Mouse (Mus musculus) kidney, embryonic 15.5 days (tissue): Measurements from ENCODE around the gene Tcirg1. TPM values are rescaled to one million over a fixed set of nuclear protein-coding genes. Genes with fewer than 3 reads are reported as not detected.

Experiments
- ATAC-seq: fragments of 200-750 bp; cut with Nextera tagmentation; replicated peaks from 2 replicates; pipeline ENCODE4 v1.8.0; 2017; ENCODE audit warnings: moderate TSS enrichment; ENCODE audit not compliant: low FRiP score
- H3K27ac ChIP-seq: fragments of 300-500 bp; sonication (generic); 2 replicates; pipeline ENCODE4 v1.5.1; 2015; ENCODE audit warnings: mild to moderate bottlenecking, inconsistent platforms
- H3K27me3 ChIP-seq: fragments of 300-500 bp; sonication (generic); 2 replicates; pipeline ENCODE4 v1.6.1; 2015; ENCODE audit warnings: inconsistent platforms
- H3K36me3 ChIP-seq: fragments of 300-500 bp; sonication (generic); 2 replicates; pipeline ENCODE4 v1.6.1; 2015; ENCODE audit warnings: inconsistent platforms
- H3K4me1 ChIP-seq: fragments of 300-500 bp; sonication (generic); 2 replicates; pipeline ENCODE4 v1.6.1; 2015; ENCODE audit warnings: inconsistent platforms
- H3K4me2 ChIP-seq: fragments of 300-500 bp; sonication (generic); 2 replicates; pipeline ENCODE4 v1.6.1; 2015; ENCODE audit warnings: moderate library complexity, mild to moderate bottlenecking, inconsistent platforms
- H3K4me3 ChIP-seq: fragments of 300-500 bp; sonication (generic); replicated peaks from 2 replicates; pipeline ENCODE4 v1.5.1; 2015; ENCODE audit warnings: mild to moderate bottlenecking, inconsistent platforms
- H3K9ac ChIP-seq: fragments of 300-500 bp; sonication (generic); 2 replicates; pipeline ENCODE4 v1.6.1; 2015; ENCODE audit warnings: mild to moderate bottlenecking, inconsistent platforms
- H3K9me3 ChIP-seq: fragments of 300-500 bp; sonication (generic); replicated peaks from 2 replicates; pipeline ENCODE4 v1.6.1; 2016; ENCODE audit warnings: inconsistent platforms
- WGBS: fragments of 180-500 bp; shearing (Covaris S2); methylation state at CpG from one replicate; pipeline ENCODE4 v1.1.7; 2015; ENCODE audit warnings: mixed read lengths; 5-methylcytosine and 5-hydroxymethylcytosine counted together
- polyA plus RNA-seq: library from polyadenylated mRNA; unstranded; fragments of >200 nt; fragmentation: Nextera tagmentation; extraction: Ambion mirVana; gene quantifications from 2 replicates; pipeline ENCODE4 v1.2.1, GENCODE M21; 2015

The Tcirg1 gene
- polyA plus RNA-seq, 1 experiment from 2014 or later, result 54.6 TPM

GRCm38 (mm10) chr19:3855601-3856000 lies 51.3 kb downstream of the Tcirg1 start:
- Histone ChIP-seq H3K4me1 (peaks cover 40% of the 10 kb centered on the region), H3K36me3 (peaks cover under 1% of the 10 kb centered on the region; the same call in 1 of the 2 replicates), H3K9me3 (no peaks in the 10 kb centered on the region), H3K27me3 (no peaks in the 10 kb centered on the region), H3K27ac (peak overlapping the region; percentile 61; the same call in 1 of the 2 replicates), H3K4me3 (peak overlapping the region; percentile 12; the same call in 1 of the 2 replicates), H3K9ac (no peak overlapping the region), H3K4me2 (peak overlapping the region; percentile 39)
- ATAC-seq, result no peak
- WGBS, result 17% methylated on average over 4 of the region's 4 CpGs

- Histone ChIP-seq H3K27ac (peak overlapping the region; percentile 61; the same call in 1 of the 2 replicates), H3K9me3 (no peaks in the 10 kb centered on the region), H3K4me1 (peaks cover 42% of the 10 kb centered on the region), H3K27me3 (no peaks in the 10 kb centered on the region), H3K4me2 (peak overlapping the region; percentile 39), H3K4me3 (peak overlapping the region; percentile 12; the same call in 1 of the 2 replicates), H3K36me3 (no peaks in the 10 kb centered on the region), H3K9ac (no peak overlapping the region)
- no peak for ATAC-seq
- WGBS, result 44% methylated on average over 6 of the region's 6 CpGs
Measured at GRCm38 (mm10) chr19:3855091-3855490, 51.8 kb downstream of the Tcirg1 start.

DNA sequence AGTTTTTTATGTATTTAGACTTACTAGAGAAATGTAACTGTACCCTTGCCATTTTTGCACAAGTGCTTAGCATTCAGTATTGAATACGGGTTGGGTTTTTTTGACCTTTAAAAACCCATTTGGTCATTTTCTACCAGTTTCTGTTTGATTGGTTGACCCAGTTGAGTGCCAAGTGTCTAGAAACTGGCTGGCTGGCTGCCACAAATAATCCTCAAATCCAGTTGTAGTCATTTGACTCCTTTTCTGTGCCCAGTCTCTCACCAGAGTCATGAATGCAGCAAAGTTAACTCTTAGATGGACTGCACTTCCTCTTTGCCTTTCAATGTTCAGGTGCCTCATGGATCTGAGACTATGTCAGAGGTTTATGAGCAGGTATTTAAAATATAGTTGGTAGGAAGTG lies 53.0 kb downstream of the Tcirg1 start:
- H3K36me3 ChIP-seq, result no peaks in the 10 kb centered on the region
- H3K4me2 ChIP-seq, result peak overlapping the region; percentile 87
- peak overlapping the region; percentile 88 for H3K4me3 ChIP-seq
- 81% methylated on average over 1 of the region's 1 CpGs for WGBS
- no peak overlapping the region for H3K9ac ChIP-seq
- no peak overlapping the region for H3K27ac ChIP-seq
- peaks cover 44% of the 10 kb centered on the region for H3K4me1 ChIP-seq
- no peak for ATAC-seq
- no peaks in the 10 kb centered on the region for H3K27me3 ChIP-seq
- H3K9me3 ChIP-seq, result no peaks in the 10 kb centered on the region

GRCm38 (mm10) chr19:3853121-3853520 lies 53.8 kb downstream of the Tcirg1 start:
- Histone ChIP-seq H3K36me3 (no peaks in the 10 kb centered on the region), H3K27me3 (no peaks in the 10 kb centered on the region), H3K9ac (no peak overlapping the region), H3K4me2 (peak overlapping the region; percentile 87), H3K4me3 (peak overlapping the region; percentile 88), H3K27ac (0 out of 2 replicates have a peak overlapping the region, but pooled peaks have one; percentile 99), H3K4me1 (peaks cover 49% of the 10 kb centered on the region), H3K9me3 (no peaks in the 10 kb centered on the region)
- ATAC-seq, result no peak
- 86% methylated on average over 10 of the region's 10 CpGs for WGBS

GRCm38 (mm10) chr19:3851979-3852681 lies 54.8 kb downstream of the Tcirg1 start:
- Histone ChIP-seq H3K9me3 (no peaks in the 10 kb centered on the region), H3K27me3 (no peaks in the 10 kb centered on the region), H3K27ac (peak overlapping the region; percentile 99), H3K9ac (peak overlapping the region; percentile 91), H3K4me3 (peak overlapping the region; percentile 88), H3K36me3 (no peaks in the 10 kb centered on the region), H3K4me2 (peak overlapping the region; percentile 87), H3K4me1 (peaks cover 49% of the 10 kb centered on the region)
- under 1% methylated on average over 65 of the region's 74 CpGs for WGBS
- peak; percentile 49 for ATAC-seq

DNA sequence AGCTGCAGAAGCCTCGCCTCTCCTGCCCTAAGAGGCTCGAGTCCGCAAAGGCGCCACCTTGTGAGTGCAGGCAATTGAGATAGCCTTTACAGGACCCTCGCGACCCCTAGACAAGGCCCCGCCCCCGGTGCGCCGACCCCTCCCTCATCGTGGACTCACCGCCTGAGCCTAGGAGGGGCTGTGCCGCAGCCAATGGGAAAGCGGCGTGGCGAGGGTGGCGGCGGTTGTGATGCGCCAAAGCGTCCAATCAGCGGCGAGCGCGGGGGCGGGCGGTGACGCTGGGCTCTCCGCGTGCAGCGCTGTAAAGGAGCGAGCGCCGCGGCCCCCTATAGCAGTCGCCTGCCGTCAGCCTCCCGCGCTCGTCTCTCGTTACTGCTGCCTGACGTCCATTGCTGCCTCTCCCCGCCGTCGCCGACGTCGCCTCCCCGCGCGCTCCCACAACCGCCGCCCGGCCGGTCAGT lies 55.4 kb downstream of the Tcirg1 start, which contains the start of gene Chka:
Gene Chka (plus strand): TSS at position 272 of the 461 bp plus-strand sequence.
- H3K27ac ChIP-seq, result peak within 1 kb of the TSS; percentile 99
- under 1% methylated on average over 54 of the region's 54 CpGs for WGBS
- no peaks in the 10 kb centered on the region for H3K9me3 ChIP-seq
- peaks cover 47% of the 10 kb centered on the region for H3K4me1 ChIP-seq
- peak; percentile 97 for ATAC-seq
- peak within 1 kb of the TSS; percentile 88 for H3K4me3 ChIP-seq
- peak within 1 kb of the TSS; percentile 91 for H3K9ac ChIP-seq
- peak within 1 kb of the TSS; percentile 87 for H3K4me2 ChIP-seq
- H3K36me3 ChIP-seq, result no peaks in the 10 kb centered on the region
- no peaks in the 10 kb centered on the region for H3K27me3 ChIP-seq

GRCm38 (mm10) chr19:3850847-3851469 lies 56.0 kb downstream of the Tcirg1 start:
- ATAC-seq, result peak; percentile 17; the same call in 1 of the 2 replicates
- Histone ChIP-seq H3K4me2 (peak overlapping the region; percentile 87), H3K4me1 (peaks cover 46% of the 10 kb centered on the region), H3K9me3 (no peaks in the 10 kb centered on the region), H3K27me3 (no peaks in the 10 kb centered on the region), H3K4me3 (peak overlapping the region; percentile 88), H3K27ac (peak overlapping the region; percentile 99), H3K36me3 (no peaks in the 10 kb centered on the region), H3K9ac (peak overlapping the region; percentile 40)
- WGBS, result 3% methylated on average over 19 of the region's 19 CpGs

DNA sequence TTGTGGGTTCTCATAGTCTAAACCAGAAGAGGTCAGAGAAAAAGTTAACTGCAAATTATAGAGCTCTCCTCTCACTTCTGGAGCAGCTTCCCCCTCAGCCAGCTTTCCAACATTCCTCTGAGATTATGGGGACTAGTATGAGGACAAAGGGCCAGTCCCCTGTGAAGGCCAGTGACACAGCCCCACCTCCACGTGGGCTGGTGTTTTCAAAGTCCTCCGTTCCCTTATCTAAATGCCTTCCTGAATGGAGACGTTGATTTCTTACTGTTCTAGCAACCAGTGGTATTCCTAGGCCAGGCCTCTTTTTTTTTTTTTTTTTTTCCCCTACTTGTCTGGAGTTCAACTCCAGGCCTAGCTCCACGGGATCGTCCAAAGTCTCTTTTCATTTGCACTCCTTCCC lies 56.9 kb downstream of the Tcirg1 start:
- no peak overlapping the region for H3K27ac ChIP-seq
- H3K36me3 ChIP-seq, result no peaks in the 10 kb centered on the region
- H3K4me2 ChIP-seq, result no peak overlapping the region
- ATAC-seq, result no peak
- H3K4me1 ChIP-seq, result peaks cover 37% of the 10 kb centered on the region
- 50% methylated on average over 5 of the region's 5 CpGs for WGBS
- no peaks in the 10 kb centered on the region for H3K27me3 ChIP-seq
- H3K9ac ChIP-seq, result no peak overlapping the region
- no peak overlapping the region for H3K4me3 ChIP-seq
- H3K9me3 ChIP-seq, result no peaks in the 10 kb centered on the region

DNA sequence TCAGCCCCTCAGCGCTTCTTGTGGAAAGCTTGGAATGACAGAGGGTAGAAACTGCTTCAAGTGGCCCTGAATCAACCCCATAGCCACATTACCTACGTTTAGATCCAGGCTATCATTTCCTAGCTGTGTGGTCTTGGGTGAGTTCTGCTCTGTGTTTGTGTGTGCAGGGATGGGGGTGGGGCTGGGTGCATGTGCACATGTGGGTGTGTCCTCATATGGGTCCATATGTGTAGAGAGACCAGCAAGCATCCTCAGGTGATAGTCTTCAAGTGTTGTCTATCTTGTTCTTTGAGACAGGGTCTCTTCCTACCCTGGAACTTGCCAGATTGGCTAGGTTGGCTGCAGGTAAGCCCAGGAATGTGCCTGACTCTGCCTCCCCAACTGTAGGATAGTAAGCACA lies 57.7 kb downstream of the Tcirg1 start:
- 87% methylated on average over 2 of the region's 2 CpGs for WGBS
- Histone ChIP-seq H3K36me3 (no peaks in the 10 kb centered on the region), H3K27me3 (no peaks in the 10 kb centered on the region), H3K9me3 (no peaks in the 10 kb centered on the region), H3K27ac (0 out of 2 replicates have a peak overlapping the region, but pooled peaks have one; percentile 51), H3K4me2 (no peak overlapping the region), H3K9ac (no peak overlapping the region), H3K4me3 (no peak overlapping the region), H3K4me1 (peaks cover 30% of the 10 kb centered on the region)
- ATAC-seq, result no peak

DNA sequence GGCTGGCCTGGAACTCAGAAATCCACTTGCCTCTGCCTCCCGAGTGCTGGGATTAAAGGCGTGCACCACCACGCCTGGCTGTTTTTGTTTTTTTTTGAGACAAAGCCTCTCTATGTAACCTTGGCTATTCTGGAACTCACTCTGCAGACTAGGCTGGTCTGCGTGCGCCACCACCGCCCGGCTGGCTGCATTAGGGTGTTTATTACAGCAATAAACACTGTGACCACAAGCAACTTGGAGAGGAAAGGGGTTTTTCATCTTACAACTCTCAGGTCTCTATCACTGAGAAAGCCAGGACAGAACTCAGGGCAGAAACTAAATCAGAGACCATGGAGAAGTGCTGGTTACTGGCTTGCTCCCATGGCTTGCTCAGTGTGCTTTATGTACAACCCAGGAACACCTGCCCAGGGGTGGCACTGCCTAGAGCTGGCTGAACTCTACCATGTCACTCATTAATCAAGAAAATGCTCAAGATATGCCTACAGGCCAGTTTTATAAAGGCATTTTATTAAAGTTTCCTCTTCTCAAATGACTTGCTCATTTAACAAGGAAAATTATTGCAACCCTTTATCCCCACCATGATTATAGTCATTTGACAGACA lies 58.6 kb downstream of the Tcirg1 start:
- H3K9ac ChIP-seq, result no peak overlapping the region
- no peak overlapping the region for H3K4me3 ChIP-seq
- no peaks in the 10 kb centered on the region for H3K9me3 ChIP-seq
- H3K4me2 ChIP-seq, result no peak overlapping the region
- ATAC-seq, result no peak
- H3K27ac ChIP-seq, result peak overlapping the region; percentile 51; the same call in 1 of the 2 replicates
- no peaks in the 10 kb centered on the region for H3K27me3 ChIP-seq
- peaks cover 21% of the 10 kb centered on the region for H3K4me1 ChIP-seq
- WGBS, result 45% methylated on average over 7 of the region's 7 CpGs
- no peaks in the 10 kb centered on the region for H3K36me3 ChIP-seq

- H3K27ac ChIP-seq, result no peak overlapping the region
- H3K4me3 ChIP-seq, result no peak overlapping the region
- ATAC-seq, result no peak
- no peaks in the 10 kb centered on the region for H3K36me3 ChIP-seq
- H3K9me3 ChIP-seq, result no peaks in the 10 kb centered on the region
- no peak overlapping the region for H3K9ac ChIP-seq
- H3K4me1 ChIP-seq, result peaks cover 22% of the 10 kb centered on the region
- H3K4me2 ChIP-seq, result no peak overlapping the region
- WGBS, result 87% methylated on average over 5 of the region's 5 CpGs
- no peaks in the 10 kb centered on the region for H3K27me3 ChIP-seq
Measured at GRCm38 (mm10) chr19:3847711-3848110, 59.2 kb downstream of the Tcirg1 start.
